Mouse (Mus musculus) heart, postnatal 14 days (tissue): ENCODE measurements around the gene Alg9. TPM values are rescaled to one million over a fixed set of nuclear protein-coding genes. Genes with fewer than 3 reads are reported as not detected.
A peak's percentile ranks its signal among the peaks of the same experiment; 100 is the strongest.

Experiments
- DNase-seq, 2 experiments: peaks; one replicate each; pipeline ENCODE4 v3.0.0; 2021 to 2022
- intact Hi-C: fragments of 180-260 bp; cut with DNase I; formaldehyde crosslinking; loops from one replicate; pipeline ENCODE4 v1.15.1; 2025
- total RNA-seq, 2 experiments: library from RNA; stranded (reverse); gene quantifications; 2 replicates each; pipeline ENCODE4 v1.2.3; 2021

Gene Alg9
- total RNA-seq, 2 experiments from 2014 or later, result 9.9 to 10.1 TPM

- intact Hi-C loops, result no loop called here
- peak; percentile 82 to 93 for DNase-seq
These were observed 21.8 kb upstream of the Alg9 start for GRCm38 (mm10) chr9:50752784-50753615.

DNA sequence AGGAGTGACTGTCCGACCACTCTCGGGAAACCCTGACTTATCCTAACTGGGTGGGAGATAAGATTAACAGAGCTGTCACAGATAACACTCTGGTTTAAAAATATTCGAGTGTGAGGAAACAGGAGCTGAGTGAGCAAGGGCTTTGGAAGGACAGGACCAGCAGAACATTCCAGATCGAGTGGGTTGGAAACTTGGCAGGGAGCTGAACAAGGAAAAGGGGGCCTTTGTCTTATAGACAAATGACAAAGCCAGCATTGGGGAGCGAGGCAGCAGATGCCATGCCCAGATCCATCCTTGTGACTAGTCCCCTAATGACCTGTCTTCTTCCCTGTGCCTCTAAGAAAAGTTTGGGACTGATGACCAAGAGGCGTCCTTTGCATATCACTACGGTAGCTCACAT is 20.9 kb upstream of the Alg9 start:
- intact Hi-C loops, result no loop called here
- DNase-seq, result no peak

- no peak for DNase-seq
- intact Hi-C loops, result no loop called here
These were observed 18.1 kb upstream of the Alg9 start for GRCm38 (mm10) chr9:50756711-50757110.

GRCm38 (mm10) chr9:50761520-50762243 is 13.1 kb upstream of the Alg9 start:
- intact Hi-C loops, result loop anchor here (5.0 kb wide), 1 partner anchor 34 kb away; no protein-coding TSS in a partner anchor
- DNase-seq, result no peak

DNA sequence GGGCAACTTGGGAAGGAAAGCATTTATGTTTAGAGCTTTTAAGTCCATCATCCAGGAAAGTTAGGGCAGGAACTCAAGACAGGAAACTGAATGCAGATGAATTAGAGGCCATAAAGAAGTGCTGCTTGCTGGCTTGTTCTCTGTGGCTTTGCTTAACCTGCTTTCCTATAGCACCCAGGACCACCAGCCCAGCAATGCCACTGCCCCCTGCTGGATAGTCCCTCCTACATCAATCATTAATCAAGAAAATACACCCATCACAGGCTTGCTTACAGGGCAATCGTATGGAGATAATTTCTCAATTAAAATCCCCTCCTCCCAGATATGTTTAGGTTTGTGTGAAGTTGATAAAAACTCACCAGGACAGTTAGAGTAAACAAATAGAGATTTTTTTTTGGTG is 11.5 kb upstream of the Alg9 start:
- intact Hi-C loops, result loop anchor here (5.0 kb wide), 1 partner anchor 36 kb away; no protein-coding TSS in a partner anchor

GRCm38 (mm10) chr9:50767531-50768106 is 7.2 kb upstream of the Alg9 start:
- intact Hi-C loops, result loop anchor here (5.0 kb wide), 2 partner anchors 60 to 150 kb away; partner anchors contain the start of genes Nkapd1 and Pih1d2
- no peak for DNase-seq

More for the DNA sequence above, 11.5 kb upstream of the Alg9 start:
- DNase-seq, result peak; percentile 30 to 46

- intact Hi-C loops, result loop anchor here (5.0 kb wide), 2 partner anchors 61 to 151 kb away; partner anchors contain the start of genes Nkapd1 and Pih1d2
- peak; percentile 96 to 99 for DNase-seq
These were observed 6.5 kb upstream of the Alg9 start, which contains the start of gene Fdxacb1 for GRCm38 (mm10) chr9:50768107-50769002. Fdxacb1 (plus strand) TSS chr9:50768236.

DNA sequence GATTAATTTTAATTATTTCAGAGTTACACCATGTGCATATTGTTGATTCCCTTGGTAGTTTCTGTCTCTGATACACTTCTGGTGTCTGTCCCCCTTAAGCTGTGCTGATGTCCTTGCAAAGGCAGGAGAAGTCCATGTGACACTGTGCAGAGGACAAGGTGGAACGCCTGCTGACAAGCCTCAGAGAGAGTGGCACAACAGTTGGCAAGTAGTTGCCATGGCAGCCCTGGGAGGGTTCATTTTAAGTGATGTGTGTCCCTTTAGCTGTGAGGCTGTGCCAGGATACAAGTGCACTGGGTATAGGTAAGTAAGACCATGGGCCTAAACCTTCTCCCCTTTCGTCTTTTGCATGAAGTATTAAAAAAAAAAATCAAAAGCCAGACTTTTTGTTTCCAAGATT is 4.8 kb upstream of the Alg9 start:
- peak; percentile 13 to 25 for DNase-seq
- intact Hi-C loops, result no loop called here

GRCm38 (mm10) chr9:50774026-50774462 is 775 bp upstream of the Alg9 start:
- intact Hi-C loops, result no loop called here
- no peak for DNase-seq

DNA sequence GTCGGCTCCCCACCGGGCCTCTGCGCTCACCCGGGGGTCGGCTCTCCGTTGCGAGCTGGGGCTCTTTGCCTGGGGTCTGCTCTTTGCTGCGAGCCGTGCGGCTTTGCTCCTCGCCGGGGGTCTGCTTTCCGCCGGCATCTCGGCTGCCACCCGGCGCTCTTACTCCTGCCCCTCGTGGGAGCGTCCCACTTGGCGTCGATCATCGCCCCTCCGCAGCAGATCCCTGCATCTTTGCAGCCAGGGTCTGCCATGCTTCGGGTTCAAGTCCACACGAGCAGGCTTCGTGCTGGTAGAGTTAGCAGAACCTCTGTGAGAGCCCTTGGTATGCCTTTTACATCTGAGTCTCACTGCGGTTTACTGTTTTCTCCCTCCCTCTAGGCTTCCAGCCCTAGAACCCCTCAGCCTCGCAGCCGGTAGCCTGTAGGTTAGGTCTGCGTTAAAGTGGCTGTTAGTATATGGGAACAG is 875 bp downstream of the Alg9 start:
- peak in 1 of 2 experiments; percentile 16 for DNase-seq
- intact Hi-C loops, result no loop called here

DNA sequence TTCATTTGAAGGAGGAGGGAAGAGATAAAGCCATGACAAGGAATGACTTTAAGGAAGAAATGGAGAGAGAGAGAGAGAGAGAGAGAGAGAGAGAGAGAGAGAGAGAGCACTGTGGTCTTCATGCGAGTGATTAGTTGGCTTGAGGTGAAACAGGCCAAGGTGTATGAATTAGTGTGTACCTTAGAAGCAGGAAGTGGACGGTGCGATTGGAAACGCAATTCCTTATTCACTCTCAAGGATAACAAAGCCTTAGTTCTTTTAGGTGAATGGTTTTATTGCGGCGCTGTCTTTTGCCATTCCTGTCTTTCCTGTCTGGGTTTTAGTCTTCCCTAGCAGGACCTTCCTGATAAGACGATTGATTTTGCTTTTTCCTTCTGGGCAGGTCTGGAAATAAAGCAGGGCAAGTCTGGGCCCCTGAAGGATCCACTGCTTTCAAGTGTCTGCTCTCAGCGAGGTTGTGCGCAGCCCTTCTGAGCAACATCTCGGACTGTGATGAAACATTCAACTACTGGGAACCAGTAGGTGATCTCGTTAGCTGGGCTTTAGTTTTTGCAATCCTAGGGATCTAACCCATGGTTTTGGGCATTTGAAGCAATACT is 1.4 kb downstream of the Alg9 start:
- DNase-seq, result no peak
- intact Hi-C loops, result no loop called here

GRCm38 (mm10) chr9:50782155-50782554 is 7.3 kb downstream of the Alg9 start:
- intact Hi-C loops, result no loop called here
- DNase-seq, result peak; percentile 15 to 40

GRCm38 (mm10) chr9:50795266-50795665 is 20.4 kb downstream of the Alg9 start:
- intact Hi-C loops, result no loop called here
- no peak for DNase-seq

- no peak for DNase-seq
- intact Hi-C loops, result no loop called here
These were observed 22.0 kb downstream of the Alg9 start for GRCm38 (mm10) chr9:50796776-50797175.

- intact Hi-C loops, result no loop called here
- no peak for DNase-seq
These were observed 22.8 kb downstream of the Alg9 start for GRCm38 (mm10) chr9:50797641-50798040.

DNA sequence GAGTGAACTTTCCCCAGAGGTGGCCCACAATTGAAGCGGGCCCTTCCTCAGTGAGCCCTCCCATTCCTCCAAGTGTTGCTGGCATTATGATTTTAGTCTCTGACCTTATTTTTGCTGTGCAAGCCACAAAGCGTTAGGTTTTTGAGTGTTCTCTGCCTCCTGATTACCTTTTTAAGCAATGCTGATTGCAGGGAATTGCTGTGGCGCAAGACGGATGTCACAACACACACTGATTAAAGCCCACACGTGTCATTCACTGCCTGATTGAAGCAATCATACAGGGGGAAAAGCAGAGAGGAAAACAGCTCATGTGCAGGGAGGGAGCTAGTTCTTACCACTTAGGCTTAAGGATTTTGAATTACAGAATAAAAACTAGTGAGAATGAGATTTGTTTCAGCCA is 23.5 kb downstream of the Alg9 start:
- DNase-seq, result no peak
- intact Hi-C loops, result no loop called here

DNA sequence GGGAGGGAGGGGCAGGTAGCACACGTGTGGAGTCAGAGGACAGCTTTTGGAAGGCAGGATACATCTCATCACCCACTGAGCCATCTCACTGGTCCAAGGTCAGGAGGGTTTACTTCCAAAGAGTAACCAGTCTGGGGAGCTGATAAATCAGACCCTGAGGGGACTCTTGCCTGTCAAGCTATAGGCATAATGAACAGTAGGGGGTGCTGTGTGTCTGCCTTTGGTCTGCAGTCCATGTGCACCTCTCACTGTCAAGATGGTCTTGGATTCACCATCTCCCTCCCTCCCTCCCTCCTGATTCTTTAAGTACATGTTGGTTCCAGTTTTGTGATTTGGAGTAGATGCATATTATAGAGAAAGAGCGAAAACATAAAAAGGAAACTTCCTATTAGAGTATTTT is 26.2 kb downstream of the Alg9 start:
- peak; percentile 29 to 60 for DNase-seq
- intact Hi-C loops, result loop anchor here (2.0 to 5.0 kb wide), 2 partner anchors 210 to 351 kb away; no protein-coding TSS in a partner anchor

DNA sequence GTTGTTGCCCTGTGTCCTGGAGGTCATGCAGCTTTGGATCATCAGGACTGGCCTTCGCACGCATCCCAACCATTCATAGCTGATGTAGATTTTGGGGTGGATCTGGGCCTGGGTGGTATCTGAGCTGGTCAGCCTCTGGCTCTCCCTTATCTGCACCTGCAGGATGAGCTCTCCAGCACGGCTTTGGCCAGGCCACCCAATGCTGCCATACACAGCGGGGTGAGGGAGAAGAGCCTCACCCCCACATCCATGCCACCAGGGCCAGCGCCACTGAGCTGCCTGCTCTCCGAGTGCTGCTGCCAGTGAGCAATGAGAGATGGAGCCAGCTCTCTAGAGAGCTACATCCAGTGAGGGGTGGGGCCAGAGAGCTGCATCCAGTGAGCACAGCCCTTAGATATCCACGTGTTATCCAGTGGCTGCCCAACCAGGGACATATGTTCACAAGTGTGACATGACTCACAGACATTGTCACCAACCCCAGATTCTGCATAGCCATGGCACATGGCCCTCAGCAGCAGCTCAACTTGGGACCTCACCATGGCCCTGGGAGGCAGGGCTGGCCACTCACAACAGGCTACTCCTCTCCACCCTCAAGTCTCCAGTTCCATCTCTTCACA is 28.3 kb downstream of the Alg9 start:
- intact Hi-C loops, result loop anchor here (5.0 kb wide), 1 partner anchor 349 kb away; no protein-coding TSS in a partner anchor
- no peak for DNase-seq

DNA sequence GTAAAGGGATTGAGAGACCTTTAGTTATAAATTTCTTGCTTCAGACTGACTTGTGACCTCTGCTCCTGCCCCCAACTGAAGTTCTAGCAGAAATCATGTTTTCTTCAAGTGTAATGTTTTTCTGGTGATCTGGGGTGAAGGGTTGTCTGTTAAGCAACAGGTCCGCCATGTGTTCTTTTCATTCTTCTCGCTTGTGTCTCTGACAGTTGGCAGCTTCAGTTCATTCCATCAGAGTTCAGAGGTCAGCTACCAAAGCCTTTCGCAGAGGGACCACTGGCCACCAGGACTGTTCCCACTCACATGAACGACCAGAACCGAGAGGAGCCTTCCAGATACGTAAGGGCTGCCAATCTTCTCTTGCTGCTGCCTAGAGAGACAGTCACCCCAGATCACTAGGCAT is 33.7 kb downstream of the Alg9 start:
- DNase-seq, result no peak
- intact Hi-C loops, result no loop called here
